Mouse (Mus musculus): ENCODE data around the gene Ptpre. TPM values are rescaled to one million over a fixed set of nuclear protein-coding genes. Genes with fewer than 3 reads are reported as not detected.
A peak's percentile ranks its signal among the peaks of the same experiment; 100 is the strongest.
"Not testable (repeated sequence)": the region's sequence is repeated elsewhere in the genome, so short reads cannot be mapped to it uniquely, and the experiment has no call there.

The Ptpre gene
- polyA plus RNA-seq, 1 experiment from 2014 or later: 6.3 TPM

GRCm38 (mm10) chr7:135556663-135557402 lies 19.6 kb downstream of the Ptpre start:
- H3K27ac ChIP-seq (replicated peaks): no peak overlapping the region
- no peaks in the 10 kb centered on the region for H3K36me3 ChIP-seq
- H3K4me3 ChIP-seq (replicated peaks): no peak overlapping the region
- H3K9me3 ChIP-seq (replicated peaks): no peaks in the 10 kb centered on the region
- H3K4me2 ChIP-seq (replicated peaks): no peak overlapping the region
- 0 out of 2 replicates have a peak, but pooled peaks cover 3% of the 10 kb centered on the region for H3K27me3 ChIP-seq
- WGBS: 76% methylated on average over 3 of the region's 3 CpGs
- H3K9ac ChIP-seq: no peak overlapping the region
- ATAC-seq (ENCODE audit: insufficient number of reproducible peaks, low FRiP score, low TSS enrichment, low read depth): no peak
- H3K4me1 ChIP-seq: no peaks in the 10 kb centered on the region; the same call in 1 of the 2 replicates

- H3K4me1 ChIP-seq: peaks cover 5% of the 10 kb centered on the region; the same call in 1 of the 2 replicates
- H3K4me3 ChIP-seq (replicated peaks): no peak overlapping the region
- H3K4me2 ChIP-seq (replicated peaks): no peak overlapping the region
- no peak overlapping the region for H3K27ac ChIP-seq (replicated peaks)
- no peaks in the 10 kb centered on the region for H3K36me3 ChIP-seq
- no peaks in the 10 kb centered on the region for H3K9me3 ChIP-seq (replicated peaks)
- 25% methylated on average over 1 of the region's 1 CpGs for WGBS
- H3K27me3 ChIP-seq: 0 out of 2 replicates have a peak, but pooled peaks cover 3% of the 10 kb centered on the region
- H3K9ac ChIP-seq: no peak overlapping the region
- ATAC-seq (ENCODE audit: insufficient number of reproducible peaks, low FRiP score, low TSS enrichment, low read depth): no peak
Measured at GRCm38 (mm10) chr7:135560280-135560679, 23.0 kb downstream of the Ptpre start.

- Histone ChIP-seq H3K9me3 (replicated peaks) (no peaks in the 10 kb centered on the region), H3K4me2 (replicated peaks) (no peak overlapping the region), H3K9ac (no peak overlapping the region), H3K27me3 (no peaks in the 10 kb centered on the region), H3K36me3 (no peaks in the 10 kb centered on the region), H3K27ac (replicated peaks) (no peak overlapping the region), H3K4me3 (replicated peaks) (no peak overlapping the region), H3K4me1 (peaks cover 5% of the 10 kb centered on the region; the same call in 1 of the 2 replicates)
- 47% methylated on average over 8 of the region's 8 CpGs for WGBS
- no peak for ATAC-seq (ENCODE audit: insufficient number of reproducible peaks, low FRiP score, low TSS enrichment, low read depth)
Measured at GRCm38 (mm10) chr7:135564022-135564421, 26.7 kb downstream of the Ptpre start.

- Histone ChIP-seq H3K27ac (replicated peaks) (no peak overlapping the region), H3K4me2 (replicated peaks) (no peak overlapping the region), H3K27me3 (no peaks in the 10 kb centered on the region), H3K4me1 (peaks cover 7% of the 10 kb centered on the region), H3K9ac (no peak overlapping the region), H3K4me3 (replicated peaks) (no peak overlapping the region), H3K36me3 (no peaks in the 10 kb centered on the region), H3K9me3 (replicated peaks) (no peaks in the 10 kb centered on the region)
- WGBS: 85% methylated on average over 5 of the region's 5 CpGs
- ATAC-seq (ENCODE audit: insufficient number of reproducible peaks, low FRiP score, low TSS enrichment, low read depth): no peak
Measured at GRCm38 (mm10) chr7:135566013-135566412, 28.7 kb downstream of the Ptpre start.

GRCm38 (mm10) chr7:135567582-135567981 lies 30.3 kb downstream of the Ptpre start:
- WGBS: 82% methylated on average over 1 of the region's 1 CpGs
- no peak for ATAC-seq (ENCODE audit: insufficient number of reproducible peaks, low FRiP score, low TSS enrichment, low read depth)

GRCm38 (mm10) chr7:135568550-135568949 lies 31.3 kb downstream of the Ptpre start:
- H3K36me3 ChIP-seq: no peaks in the 10 kb centered on the region
- WGBS: 55% methylated on average over 2 of the region's 2 CpGs

More at GRCm38 (mm10) chr7:135567582-135567981, 30.3 kb downstream of the Ptpre start:
- H3K9me3 ChIP-seq (replicated peaks): no peaks in the 10 kb centered on the region
- no peaks in the 10 kb centered on the region for H3K36me3 ChIP-seq
- peaks cover 21% of the 10 kb centered on the region for H3K4me1 ChIP-seq
- no peak overlapping the region for H3K27ac ChIP-seq (replicated peaks)
- H3K9ac ChIP-seq: no peak overlapping the region
- H3K4me2 ChIP-seq (replicated peaks): no peak overlapping the region
- H3K4me3 ChIP-seq (replicated peaks): no peak overlapping the region
- no peaks in the 10 kb centered on the region for H3K27me3 ChIP-seq

GRCm38 (mm10) chr7:135571392-135571791 lies 34.1 kb downstream of the Ptpre start:
- H3K4me3 ChIP-seq (replicated peaks): no peak overlapping the region
- peak overlapping the region; percentile 71 for H3K27ac ChIP-seq (replicated peaks)
- H3K9ac ChIP-seq: no peak overlapping the region
- H3K27me3 ChIP-seq: no peaks in the 10 kb centered on the region
- no peaks in the 10 kb centered on the region for H3K9me3 ChIP-seq (replicated peaks)
- H3K36me3 ChIP-seq: no peaks in the 10 kb centered on the region
- no peak for ATAC-seq (ENCODE audit: insufficient number of reproducible peaks, low FRiP score, low TSS enrichment, low read depth)
- H3K4me1 ChIP-seq: peaks cover 24% of the 10 kb centered on the region
- no peak overlapping the region for H3K4me2 ChIP-seq (replicated peaks)

More at GRCm38 (mm10) chr7:135568550-135568949, 31.3 kb downstream of the Ptpre start:
- no peak overlapping the region for H3K4me3 ChIP-seq (replicated peaks)
- no peaks in the 10 kb centered on the region for H3K9me3 ChIP-seq (replicated peaks)
- H3K9ac ChIP-seq: no peak overlapping the region
- no peaks in the 10 kb centered on the region for H3K27me3 ChIP-seq
- no peak overlapping the region for H3K4me2 ChIP-seq (replicated peaks)
- ATAC-seq (ENCODE audit: insufficient number of reproducible peaks, low FRiP score, low TSS enrichment, low read depth): no peak
- H3K4me1 ChIP-seq: peaks cover 28% of the 10 kb centered on the region
- no peak overlapping the region for H3K27ac ChIP-seq (replicated peaks)

- Histone ChIP-seq H3K4me1 (peaks cover 24% of the 10 kb centered on the region), H3K9ac (no peak overlapping the region), H3K36me3 (no peaks in the 10 kb centered on the region), H3K27me3 (no peaks in the 10 kb centered on the region), H3K9me3 (replicated peaks) (no peaks in the 10 kb centered on the region), H3K27ac (replicated peaks) (peak overlapping the region; percentile 71), H3K4me3 (replicated peaks) (no peak overlapping the region), H3K4me2 (replicated peaks) (no peak overlapping the region)
- peak; percentile 34 for ATAC-seq (ENCODE audit: insufficient number of reproducible peaks, low FRiP score, low TSS enrichment, low read depth)
- 10% methylated on average over 10 of the region's 10 CpGs for WGBS
Measured at GRCm38 (mm10) chr7:135571951-135572559, 34.8 kb downstream of the Ptpre start.

- H3K27ac ChIP-seq (replicated peaks); H3K4me2 ChIP-seq (replicated peaks); ATAC-seq (ENCODE audit: insufficient number of reproducible peaks, low FRiP score, low TSS enrichment, low read depth); H3K36me3 ChIP-seq; H3K9me3 ChIP-seq (replicated peaks); H3K4me3 ChIP-seq (replicated peaks); H3K27me3 ChIP-seq; H3K9ac ChIP-seq: not testable (repeated sequence)
- 81% methylated on average over 7 of the region's 7 CpGs for WGBS
- peaks cover 48% of the 10 kb centered on the region for H3K4me1 ChIP-seq
Measured at GRCm38 (mm10) chr7:135575319-135576069, 38.2 kb downstream of the Ptpre start.

GRCm38 (mm10) chr7:135576329-135576728 lies 39.0 kb downstream of the Ptpre start:
- no peaks in the 10 kb centered on the region for H3K27me3 ChIP-seq
- H3K4me1 ChIP-seq: peaks cover 45% of the 10 kb centered on the region
- ATAC-seq (ENCODE audit: insufficient number of reproducible peaks, low FRiP score, low TSS enrichment, low read depth): no peak
- H3K9me3 ChIP-seq (replicated peaks): no peaks in the 10 kb centered on the region
- no peaks in the 10 kb centered on the region for H3K36me3 ChIP-seq
- no peak overlapping the region for H3K4me2 ChIP-seq (replicated peaks)
- H3K9ac ChIP-seq: no peak overlapping the region
- WGBS: 88% methylated on average over 3 of the region's 3 CpGs
- no peak overlapping the region for H3K4me3 ChIP-seq (replicated peaks)
- H3K27ac ChIP-seq (replicated peaks): no peak overlapping the region

GRCm38 (mm10) chr7:135578715-135579325 lies 41.5 kb downstream of the Ptpre start:
- peak; percentile 75; the same call in 1 of the 2 replicates for ATAC-seq (ENCODE audit: insufficient number of reproducible peaks, low FRiP score, low TSS enrichment, low read depth)
- Histone ChIP-seq H3K4me1 (peaks cover 25% of the 10 kb centered on the region), H3K9ac (no peak overlapping the region), H3K27ac (replicated peaks) (0 out of 2 replicates have a peak overlapping the region, but pooled peaks have one; percentile 41), H3K9me3 (replicated peaks) (no peaks in the 10 kb centered on the region), H3K4me2 (replicated peaks) (no peak overlapping the region), H3K4me3 (replicated peaks) (no peak overlapping the region), H3K27me3 (no peaks in the 10 kb centered on the region), H3K36me3 (no peaks in the 10 kb centered on the region)
- WGBS: 36% methylated on average over 16 of the region's 16 CpGs

Data from embryonic facial prominence, embryonic 15.5 days (tissue).